Mouse (Mus musculus): Measurements from ENCODE around the gene Spata19.

The Spata19 gene

GRCm38 (mm10) chr9:27396500-27396899 lies at the start of gene Spata19:
TSS of gene Spata19 (plus strand) at chr9:27396800.
- TF ChIP-seq GATA4 (IDR thresholded peaks at IDR 0.05; ENCODE audit: insufficient replicate concordance, low read length) = no peak

- no peak for TF ChIP-seq GATA4 (IDR thresholded peaks at IDR 0.05; ENCODE audit: insufficient replicate concordance, low read length)
Observed at GRCm38 (mm10) chr9:27353082-27353481, 43.5 kb upstream of the Spata19 start.

GRCm38 (mm10) chr9:27357893-27358292 lies 38.7 kb upstream of the Spata19 start:
- TF ChIP-seq GATA4 (IDR thresholded peaks at IDR 0.05; ENCODE audit: insufficient replicate concordance, low read length) = no peak

GRCm38 (mm10) chr9:27367231-27367630 lies 29.4 kb upstream of the Spata19 start:
- no peak for TF ChIP-seq GATA4 (IDR thresholded peaks at IDR 0.05; ENCODE audit: insufficient replicate concordance, low read length)

- TF ChIP-seq GATA4 (IDR thresholded peaks at IDR 0.05; ENCODE audit: insufficient replicate concordance, low read length) = no peak
Observed at GRCm38 (mm10) chr9:27369108-27369507, 27.5 kb upstream of the Spata19 start.

- TF ChIP-seq GATA4 (IDR thresholded peaks at IDR 0.05; ENCODE audit: insufficient replicate concordance, low read length) = no peak
Observed at GRCm38 (mm10) chr9:27375746-27376145, 20.9 kb upstream of the Spata19 start.

GRCm38 (mm10) chr9:27386951-27387350 lies 9.6 kb upstream of the Spata19 start:
- no peak for TF ChIP-seq GATA4 (IDR thresholded peaks at IDR 0.05; ENCODE audit: insufficient replicate concordance, low read length)

- TF ChIP-seq GATA4 (IDR thresholded peaks at IDR 0.05; ENCODE audit: insufficient replicate concordance, low read length) = no peak
Observed at GRCm38 (mm10) chr9:27401169-27401568, 4.6 kb downstream of the Spata19 start.

GRCm38 (mm10) chr9:27409733-27410132 lies 13.1 kb downstream of the Spata19 start:
- TF ChIP-seq GATA4 (IDR thresholded peaks at IDR 0.05; ENCODE audit: insufficient replicate concordance, low read length) = no peak

- no peak for TF ChIP-seq GATA4 (IDR thresholded peaks at IDR 0.05; ENCODE audit: insufficient replicate concordance, low read length)
Observed at GRCm38 (mm10) chr9:27414058-27414460, 17.5 kb downstream of the Spata19 start.

- TF ChIP-seq GATA4 (IDR thresholded peaks at IDR 0.05; ENCODE audit: insufficient replicate concordance, low read length) = no peak
Observed at GRCm38 (mm10) chr9:27424511-27424910, 27.9 kb downstream of the Spata19 start.

- no peak for TF ChIP-seq GATA4 (IDR thresholded peaks at IDR 0.05; ENCODE audit: insufficient replicate concordance, low read length)
Observed at GRCm38 (mm10) chr9:27428552-27428951, 32.0 kb downstream of the Spata19 start.

GRCm38 (mm10) chr9:27433301-27433700 lies 36.7 kb downstream of the Spata19 start:
- no peak for TF ChIP-seq GATA4 (IDR thresholded peaks at IDR 0.05; ENCODE audit: insufficient replicate concordance, low read length)

GRCm38 (mm10) chr9:27435936-27436335 lies 39.3 kb downstream of the Spata19 start:
- TF ChIP-seq GATA4 (IDR thresholded peaks at IDR 0.05; ENCODE audit: insufficient replicate concordance, low read length) = no peak

- no peak for TF ChIP-seq GATA4 (IDR thresholded peaks at IDR 0.05; ENCODE audit: insufficient replicate concordance, low read length)
Observed at GRCm38 (mm10) chr9:27437391-27438061, 40.9 kb downstream of the Spata19 start.

GRCm38 (mm10) chr9:27449780-27450422 lies 53.3 kb downstream of the Spata19 start:
- no peak for TF ChIP-seq GATA4 (IDR thresholded peaks at IDR 0.05; ENCODE audit: insufficient replicate concordance, low read length)

Measured in liver, adult (tissue).